ENCODE assay signal across 26 mouse cellular contexts in genomic region chr9:42613827-42614226, GRCm38 (mm10).
DNase-seq lines count a peak whose midpoint lies in the region; ATAC-seq and TF ChIP-seq lines count a peak whose summit lies in the region.
"Had no signal": no experiment of that assay in that cellular context is flagged by ENCODE, and none has a peak within 500 bp of the region (broad histone marks: within the 10 kb centered on the region; RNA-seq: fewer than 3 reads in every experiment).

No protein-coding gene starts in this region.

- H3K4me1 ChIP-seq in liver, postnatal 0 days (ENCODE audit: insufficient read depth) = no peaks in the 10 kb centered on the region
- no peaks in the 10 kb centered on the region for H3K4me1 ChIP-seq in liver, embryonic 12.5 days
- H3K4me1 ChIP-seq in embryonic facial prominence, embryonic 10.5 days = peaks cover 23% of the 10 kb centered on the region
- peaks cover 31% of the 10 kb centered on the region for H3K4me1 ChIP-seq in midbrain, embryonic 13.5 days (replicated peaks)

- no peaks in the 10 kb centered on the region for H3K9me3 ChIP-seq in liver, postnatal 0 days (ENCODE audit: low read length)
- H3K9me3 ChIP-seq in liver, embryonic 12.5 days (replicated peaks) = no peaks in the 10 kb centered on the region
- H3K9me3 ChIP-seq in embryonic facial prominence, embryonic 10.5 days = no peaks in the 10 kb centered on the region
- no peaks in the 10 kb centered on the region for H3K9me3 ChIP-seq in midbrain, embryonic 13.5 days
- H3K9me3 ChIP-seq: G1E; heart, embryonic 12.5 days; hindbrain, embryonic 10.5 days; hindbrain, embryonic 15.5 days; intestine, embryonic 15.5 days; limb, embryonic 12.5 days had no signal

- no peak overlapping the region for H3K9ac ChIP-seq in liver, postnatal 0 days (replicated peaks)
- no peak overlapping the region for H3K9ac ChIP-seq in liver, embryonic 12.5 days
- H3K9ac ChIP-seq in midbrain, embryonic 13.5 days (replicated peaks) = no peak overlapping the region
- H3K9ac ChIP-seq: heart, embryonic 12.5 days; hindbrain, embryonic 15.5 days; intestine, embryonic 15.5 days; limb, embryonic 12.5 days had no signal

- no peak for ATAC-seq in liver, postnatal 0 days
- no peak for ATAC-seq in liver, embryonic 12.5 days
- ATAC-seq in midbrain, embryonic 13.5 days = peak; percentile 40; the same call in 1 of the 2 replicates
- ATAC-seq: forebrain, embryonic 14.5 days; intestine, embryonic 15.5 days had no signal

- H3K4me2 ChIP-seq in liver, postnatal 0 days (ENCODE audit: low read depth, low read length) = no peak overlapping the region
- H3K4me2 ChIP-seq in liver, embryonic 12.5 days = no peak overlapping the region
- no peak overlapping the region for H3K4me2 ChIP-seq in midbrain, embryonic 13.5 days (replicated peaks)
- H3K4me2 ChIP-seq: heart, embryonic 12.5 days; hindbrain, embryonic 15.5 days; intestine, embryonic 15.5 days had no signal

- no peaks in the 10 kb centered on the region for H3K36me3 ChIP-seq in liver, postnatal 0 days (replicated peaks; ENCODE audit: insufficient read depth, low read length)
- H3K36me3 ChIP-seq in liver, embryonic 12.5 days = no peaks in the 10 kb centered on the region
- H3K36me3 ChIP-seq in embryonic facial prominence, embryonic 10.5 days (replicated peaks) = no peaks in the 10 kb centered on the region
- no peaks in the 10 kb centered on the region for H3K36me3 ChIP-seq in midbrain, embryonic 13.5 days
- H3K36me3 ChIP-seq: G1E; heart, embryonic 12.5 days; hindbrain, embryonic 10.5 days; hindbrain, embryonic 15.5 days; intestine, embryonic 15.5 days; limb, embryonic 12.5 days had no signal

- H3K27ac ChIP-seq in liver, postnatal 0 days (ENCODE audit: low read depth) = no peak overlapping the region
- H3K27ac ChIP-seq in liver, embryonic 12.5 days = no peak overlapping the region
- peak overlapping the region; percentile 44; the same call in 1 of the 2 replicates for H3K27ac ChIP-seq in embryonic facial prominence, embryonic 10.5 days (replicated peaks)
- H3K27ac ChIP-seq in midbrain, embryonic 13.5 days = peak overlapping the region; percentile 7
- H3K27ac ChIP-seq: heart, adult 2 months; hindbrain, embryonic 10.5 days; hindbrain, embryonic 15.5 days; intestine, embryonic 15.5 days; kidney, postnatal 0 days; limb, embryonic 12.5 days had no signal

- H3K4me3 ChIP-seq in liver, postnatal 0 days (ENCODE audit: low read depth, low read length) = no peak overlapping the region
- H3K4me3 ChIP-seq in liver, embryonic 12.5 days = no peak overlapping the region
- no peak overlapping the region for H3K4me3 ChIP-seq in embryonic facial prominence, embryonic 10.5 days
- no peak overlapping the region for H3K4me3 ChIP-seq in midbrain, embryonic 13.5 days (replicated peaks)
- H3K4me3 ChIP-seq: heart, adult 2 months; heart, embryonic 12.5 days; hindbrain, embryonic 10.5 days; hindbrain, embryonic 15.5 days; intestine, embryonic 15.5 days; limb, embryonic 12.5 days had no signal

- peak; percentile 25 for DNase-seq in embryo, embryonic 11 days
- DNase-seq in embryo, embryonic 10.5 days (ENCODE audit: low spot score) = no peak
- peak; percentile 19 for DNase-seq in liver, postnatal 0 days
- DNase-seq in embryonic facial prominence, embryonic 10.5 days (ENCODE audit: low spot score) = peak; percentile 14
- DNase-seq in adrenal gland, postnatal 14 days = no peak
- DNase-seq in right cerebral cortex, adult 18-20 months = no peak
- DNase-seq: adrenal gland, adult 8-10 months; cerebellum, adult 11 months; cerebellum, adult 9-10 months; cerebellum, postnatal 36 days; heart, adult 2 months; heart, postnatal 10 days; kidney, adult 2 months; kidney, postnatal 4 days; layer of hippocampus, postnatal 36 days; lung, postnatal 36 days had no signal

- no peak for TF ChIP-seq EP300 in liver, postnatal 0 days (IDR thresholded peaks at IDR 0.05; ENCODE audit: low read depth)

- WGBS in liver, postnatal 0 days (ENCODE audit: insufficient replicate concordance) = 47% methylated on average over 6 of the region's 6 CpGs
- 46% methylated on average over 6 of the region's 6 CpGs for WGBS in liver, embryonic 12.5 days (ENCODE audit: insufficient replicate concordance)
- 49% methylated on average over 6 of the region's 6 CpGs for WGBS in embryonic facial prominence, embryonic 10.5 days
- 27% methylated on average over 6 of the region's 6 CpGs for WGBS in midbrain, embryonic 13.5 days

- TF ChIP-seq CTCF in liver, postnatal 0 days (IDR thresholded peaks at IDR 0.05; ENCODE audit: low read depth) = no peak

- no peaks in the 10 kb centered on the region for H3K27me3 ChIP-seq in liver, postnatal 0 days (ENCODE audit: insufficient read depth, low read length)
- no peaks in the 10 kb centered on the region for H3K27me3 ChIP-seq in liver, embryonic 12.5 days (replicated peaks)
- 0 out of 2 replicates have a peak, but pooled peaks cover 7% of the 10 kb centered on the region for H3K27me3 ChIP-seq in embryonic facial prominence, embryonic 10.5 days (replicated peaks; ENCODE audit: low read depth, poor library complexity, severe bottlenecking)
- no peaks in the 10 kb centered on the region; the same call in 1 of the 2 replicates for H3K27me3 ChIP-seq in midbrain, embryonic 13.5 days
- H3K27me3 ChIP-seq: heart, embryonic 12.5 days; hindbrain, embryonic 15.5 days; intestine, embryonic 15.5 days; limb, embryonic 12.5 days had no signal

Comparison
In these comparisons a context has a peak if more than half of its experiments do, and no peak if none do; other contexts are left out.
1. DNase-seq: peak in embryo, embryonic 11 days (single experiment), liver, postnatal 0 days (single experiment) and embryonic facial prominence, embryonic 10.5 days (single experiment); none in embryo, embryonic 10.5 days (single experiment), adrenal gland, postnatal 14 days (single experiment) and right cerebral cortex, adult 18-20 months (single experiment).
2. H3K27ac ChIP-seq: peak in embryonic facial prominence, embryonic 10.5 days (single experiment) and midbrain, embryonic 13.5 days (single experiment); none in liver, postnatal 0 days (single experiment) and liver, embryonic 12.5 days (single experiment).